Mouse (Mus musculus) heart, embryonic 13.5 days (tissue): ENCODE measurements around the gene Ccdc84. TPM values are rescaled to one million over a fixed set of nuclear protein-coding genes. Genes with fewer than 3 reads are reported as not detected.
A peak's percentile ranks its signal among the peaks of the same experiment; 100 is the strongest.
"Not testable (repeated sequence)": the region's sequence is repeated elsewhere in the genome, so short reads cannot be mapped to it uniquely, and the experiment has no call there.

Source experiments
- ATAC-seq: fragments of 200-750 bp; cut with Nextera tagmentation; 2 replicates; pipeline ENCODE4 v1.8.0; 2017; ENCODE audit warnings: moderate TSS enrichment; ENCODE audit not compliant: insufficient number of reproducible peaks, low FRiP score, low TSS enrichment; ENCODE audit errors: extremely low read depth
- H3K27ac ChIP-seq: fragments of 300-500 bp; sonication (generic); replicated peaks from 2 replicates; pipeline ENCODE4 v1.5.1; 2015; ENCODE audit warnings: moderate library complexity, mild to moderate bottlenecking, inconsistent platforms
- H3K27me3 ChIP-seq: fragments of 300-500 bp; sonication (generic); replicated peaks from 2 replicates; pipeline ENCODE4 v1.6.1; 2015; ENCODE audit warnings: mild to moderate bottlenecking, inconsistent platforms
- H3K36me3 ChIP-seq: fragments of 300-500 bp; sonication (generic); 2 replicates; pipeline ENCODE4 v1.6.1; 2015; ENCODE audit warnings: mild to moderate bottlenecking, inconsistent platforms
- H3K4me1 ChIP-seq: fragments of 300-500 bp; sonication (generic); 2 replicates; pipeline ENCODE4 v1.6.1; 2015; ENCODE audit warnings: inconsistent platforms
- H3K4me2 ChIP-seq: fragments of 300-500 bp; sonication (generic); 2 replicates; pipeline ENCODE4 v1.6.1; 2015; ENCODE audit warnings: inconsistent platforms, mild to moderate bottlenecking, moderate library complexity
- H3K4me3 ChIP-seq: fragments of 300-500 bp; sonication (generic); 2 replicates; pipeline ENCODE4 v1.5.1; 2015; ENCODE audit warnings: moderate library complexity, mild to moderate bottlenecking, inconsistent platforms
- H3K9ac ChIP-seq: fragments of 300-500 bp; sonication (generic); 2 replicates; pipeline ENCODE4 v1.6.1; 2015; ENCODE audit warnings: inconsistent platforms, mild to moderate bottlenecking, moderate library complexity
- H3K9me3 ChIP-seq: fragments of 300-500 bp; sonication (generic); 2 replicates; pipeline ENCODE4 v1.6.1; 2016; ENCODE audit warnings: inconsistent platforms
- WGBS: fragments of 180-500 bp; shearing (Covaris S2); methylation state at CpG from one replicate; pipeline ENCODE4 v1.1.7; 2015; ENCODE audit warnings: mixed read lengths; 5-methylcytosine and 5-hydroxymethylcytosine counted together
- polyA plus RNA-seq: library from polyadenylated mRNA; unstranded; fragments of >200 nt; fragmentation: Nextera tagmentation; extraction: Ambion mirVana; gene quantifications from 2 replicates; pipeline ENCODE4 v1.2.1, GENCODE M21; 2015

The Ccdc84 gene
- polyA plus RNA-seq, 1 experiment from 2014 or later, result 21.4 TPM

DNA sequence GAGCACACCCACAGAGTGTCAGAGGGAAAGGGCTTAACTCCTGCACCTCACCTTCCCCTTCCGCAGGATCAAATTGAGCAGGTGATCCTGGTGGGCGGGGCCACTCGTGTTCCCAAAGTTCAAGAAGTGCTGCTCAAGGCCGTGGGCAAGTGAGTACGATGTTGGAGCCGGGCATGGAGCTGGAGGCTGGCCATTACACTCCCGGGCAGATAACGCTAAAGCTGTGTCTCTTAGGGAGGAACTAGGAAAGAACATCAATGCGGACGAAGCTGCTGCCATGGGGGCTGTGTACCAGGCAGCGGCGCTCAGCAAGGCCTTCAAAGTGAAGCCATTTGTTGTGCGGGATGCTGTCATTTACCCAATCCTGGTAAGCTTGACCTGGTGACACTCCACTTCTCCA lies 33.8 kb downstream of the Ccdc84 start:
- H3K27ac ChIP-seq, result no peak overlapping the region
- H3K9ac ChIP-seq, result no peak overlapping the region
- no peaks in the 10 kb centered on the region for H3K9me3 ChIP-seq
- no peak overlapping the region for H3K4me3 ChIP-seq
- no peak for ATAC-seq
- 90% methylated on average over 13 of the region's 13 CpGs for WGBS
- peaks cover 14% of the 10 kb centered on the region for H3K4me1 ChIP-seq
- no peaks in the 10 kb centered on the region for H3K27me3 ChIP-seq
- H3K4me2 ChIP-seq, result no peak overlapping the region
- H3K36me3 ChIP-seq, result peaks cover 91% of the 10 kb centered on the region

DNA sequence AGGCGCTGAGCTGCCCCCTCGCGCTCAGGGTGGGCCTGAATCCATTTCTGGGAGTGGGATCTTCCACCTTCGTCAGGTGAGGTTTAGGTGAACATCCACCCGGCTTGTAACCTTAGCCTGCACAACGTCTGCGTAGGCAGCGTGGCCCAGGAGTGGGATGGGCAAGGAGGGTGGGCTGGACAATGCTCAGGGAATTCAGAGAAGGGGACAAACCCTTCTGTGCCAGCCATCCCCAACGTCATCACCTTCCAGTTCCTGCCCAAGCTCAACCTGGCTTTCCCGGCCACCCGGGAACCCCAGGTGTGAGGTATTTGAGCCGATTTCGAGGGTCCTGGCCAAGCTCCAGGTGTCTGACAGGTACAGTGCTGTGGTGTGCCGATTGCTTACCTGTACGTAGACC lies 38.5 kb downstream of the Ccdc84 start:
- Histone ChIP-seq H3K9ac (peak overlapping the region; percentile 88), H3K9me3 (no peaks in the 10 kb centered on the region), H3K36me3 (peaks cover 44% of the 10 kb centered on the region), H3K4me3 (peak overlapping the region; percentile 68), H3K27ac (peak overlapping the region; percentile 80), H3K4me2 (peak overlapping the region; percentile 96), H3K4me1 (peaks cover 26% of the 10 kb centered on the region), H3K27me3 (no peaks in the 10 kb centered on the region)
- no peak for ATAC-seq
- 4% methylated on average over 15 of the region's 15 CpGs for WGBS

DNA sequence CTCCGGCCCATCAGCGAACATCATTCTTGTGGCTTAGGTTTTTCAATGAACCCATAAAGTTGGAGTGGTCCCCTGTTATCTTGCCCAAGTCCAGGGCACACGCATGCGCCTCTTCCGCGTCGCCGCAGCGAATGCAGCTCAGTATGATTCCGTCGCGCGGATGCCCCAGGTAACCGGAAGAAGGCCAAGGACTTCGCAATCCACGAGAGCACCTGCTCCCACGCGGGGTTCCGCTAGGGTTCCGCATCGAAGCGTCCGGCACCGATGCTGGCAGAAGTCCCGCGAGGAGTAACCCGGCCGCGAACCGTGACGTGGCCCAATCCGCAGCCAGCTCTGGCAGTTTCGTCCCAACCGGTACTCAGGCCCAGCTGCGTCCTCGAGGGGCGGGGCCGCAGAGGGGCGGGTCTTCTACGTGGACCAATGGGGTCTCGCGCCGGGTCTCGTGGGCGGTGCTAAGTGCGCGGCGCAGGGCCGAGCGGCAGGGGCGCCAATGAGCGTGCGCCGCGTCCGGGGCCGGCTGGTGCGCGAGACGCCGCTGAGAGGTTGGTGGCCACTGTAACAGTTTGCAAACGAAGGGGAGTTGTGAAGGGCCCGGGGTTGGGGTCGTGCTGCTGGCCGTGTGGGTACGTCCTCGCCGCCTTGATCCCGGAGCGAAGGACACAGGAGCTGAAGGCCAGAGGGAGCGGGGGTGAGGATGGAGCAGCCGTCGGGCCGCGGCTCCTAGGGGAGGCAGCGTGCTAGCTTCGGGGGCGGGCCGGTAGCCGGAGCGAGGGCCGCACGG lies 39.1 kb downstream of the Ccdc84 start, which contains the start of gene Hyou1:
Gene Hyou1, plus strand, starts transcription at position 437 of the 781 bp plus-strand sequence.
- Histone ChIP-seq H3K27ac (peak within 1 kb of the TSS; percentile 83), H3K36me3 (peaks cover 37% of the 10 kb centered on the region), H3K4me2 (peak within 1 kb of the TSS; percentile 96), H3K4me1 (peaks cover 26% of the 10 kb centered on the region), H3K9me3 (no peaks in the 10 kb centered on the region), H3K4me3 (peak within 1 kb of the TSS; percentile 68), H3K9ac (peak within 1 kb of the TSS; percentile 88), H3K27me3 (no peaks in the 10 kb centered on the region)
- ATAC-seq, result peak; percentile 98
- under 1% methylated on average over 82 of the region's 83 CpGs for WGBS

DNA sequence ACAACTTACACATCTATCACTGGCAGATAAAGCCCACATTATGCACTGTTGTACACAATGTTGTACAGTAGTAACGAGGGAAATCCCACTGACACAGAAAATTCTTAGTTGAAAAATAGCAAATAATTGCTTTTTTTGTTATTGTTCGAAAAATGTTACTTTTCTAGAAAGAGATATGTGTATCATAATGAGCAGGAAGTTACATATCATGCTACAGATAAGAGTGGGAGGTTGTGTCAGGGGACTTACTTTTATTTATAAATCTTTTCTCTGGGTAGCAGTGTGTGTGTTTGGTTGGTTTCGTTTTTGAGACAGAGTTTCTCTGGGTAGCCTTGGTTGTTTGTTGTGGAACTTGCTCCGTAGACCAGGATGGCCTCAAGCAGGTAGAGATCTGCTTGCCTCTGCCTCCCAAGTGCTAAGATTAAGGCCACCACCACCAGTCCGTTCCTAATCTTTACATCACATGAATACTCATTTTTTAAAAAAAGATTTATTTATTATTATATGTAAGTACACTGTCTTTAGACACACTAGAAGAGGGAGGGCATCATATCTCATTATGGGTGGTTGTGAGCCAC lies 40.1 kb downstream of the Ccdc84 start:
- peak overlapping the region; percentile 77 for H3K4me2 ChIP-seq
- H3K9me3 ChIP-seq, result no peaks in the 10 kb centered on the region
- H3K27me3 ChIP-seq, result no peaks in the 10 kb centered on the region
- peak overlapping the region; percentile 68 for H3K4me3 ChIP-seq
- H3K27ac ChIP-seq, result peak overlapping the region; percentile 83
- 76% methylated on average over 5 of the region's 5 CpGs for WGBS
- H3K36me3 ChIP-seq, result peaks cover 27% of the 10 kb centered on the region
- H3K4me1 ChIP-seq, result peaks cover 26% of the 10 kb centered on the region
- peak overlapping the region; percentile 87 for H3K9ac ChIP-seq
- ATAC-seq, result no peak

DNA sequence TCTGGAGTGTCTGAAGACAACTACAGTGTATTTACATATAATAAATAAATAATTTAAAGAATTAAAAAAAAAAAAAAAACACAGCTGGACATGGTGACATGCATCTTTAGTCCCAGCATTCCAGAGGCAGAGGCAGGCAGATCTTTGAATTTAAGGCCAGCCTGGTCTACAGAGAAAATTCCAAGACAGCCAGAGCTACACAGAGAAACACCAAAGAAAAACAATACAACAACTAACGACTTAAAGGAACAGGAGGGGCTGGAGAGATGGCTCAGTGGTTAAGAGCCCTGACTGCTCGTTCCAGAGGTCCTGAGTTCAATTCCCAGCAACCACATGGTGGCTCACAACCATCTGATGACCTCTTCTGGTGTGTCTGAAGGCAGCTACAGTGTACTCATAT lies 41.0 kb downstream of the Ccdc84 start:
- not testable (repeated sequence) for H3K27ac ChIP-seq, H3K4me2 ChIP-seq, ATAC-seq, H3K9ac ChIP-seq, H3K4me3 ChIP-seq, H3K9me3 ChIP-seq, H3K27me3 ChIP-seq
- 81% methylated on average over 2 of the region's 2 CpGs for WGBS
- Histone ChIP-seq H3K4me1 (peaks cover 26% of the 10 kb centered on the region), H3K36me3 (peaks cover 18% of the 10 kb centered on the region)

DNA sequence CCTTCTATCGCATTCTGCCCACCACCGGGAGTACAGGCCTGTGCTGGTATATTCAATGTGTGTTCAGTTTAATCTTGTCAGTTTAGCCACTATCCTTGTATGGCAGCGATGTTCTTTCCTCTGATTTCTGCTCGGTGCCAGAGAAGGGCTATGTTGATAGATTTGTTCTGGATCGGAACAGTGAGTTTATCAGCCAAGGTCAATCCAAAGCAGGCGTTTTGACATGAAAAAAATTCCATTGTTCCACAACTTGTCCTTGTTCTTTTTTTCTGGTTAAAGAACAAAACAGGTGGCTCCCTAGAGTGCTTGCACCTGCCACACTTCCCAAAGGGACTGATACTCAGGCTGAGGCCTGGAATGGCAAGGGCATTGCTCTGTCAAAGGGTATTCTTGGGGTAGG lies 42.2 kb downstream of the Ccdc84 start:
- Histone ChIP-seq H3K27ac (no peak overlapping the region), H3K9me3 (no peaks in the 10 kb centered on the region), H3K9ac (no peak overlapping the region), H3K4me3 (no peak overlapping the region), H3K4me1 (peaks cover 25% of the 10 kb centered on the region), H3K27me3 (no peaks in the 10 kb centered on the region), H3K36me3 (peaks cover 6% of the 10 kb centered on the region), H3K4me2 (no peak overlapping the region)
- WGBS, result 77% methylated on average over 6 of the region's 6 CpGs
- ATAC-seq, result no peak

DNA sequence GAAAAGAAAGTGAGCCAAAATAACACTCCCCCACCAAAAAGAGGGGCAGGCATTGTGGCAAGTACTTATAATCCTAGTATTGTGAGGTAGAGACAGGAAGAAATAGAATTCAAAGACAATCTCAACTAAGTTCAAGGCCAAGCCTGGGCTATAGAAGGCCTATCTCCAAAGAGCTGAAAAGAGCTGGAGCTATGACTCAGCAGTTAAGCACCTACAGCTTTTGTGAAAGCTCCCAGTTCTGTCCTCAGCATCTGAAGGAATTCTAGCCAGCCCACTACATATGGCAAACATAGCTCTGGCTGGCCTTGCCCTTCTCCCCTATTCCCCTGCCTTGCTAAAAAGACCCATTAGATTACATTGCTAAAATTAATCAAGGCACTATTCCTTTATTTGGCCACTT lies 45.0 kb downstream of the Ccdc84 start:
- ATAC-seq, result no peak
- Histone ChIP-seq H3K4me3 (no peak overlapping the region), H3K27me3 (no peaks in the 10 kb centered on the region), H3K36me3 (no peaks in the 10 kb centered on the region), H3K4me2 (no peak overlapping the region), H3K4me1 (peaks cover 7% of the 10 kb centered on the region), H3K27ac (no peak overlapping the region), H3K9ac (no peak overlapping the region), H3K9me3 (no peaks in the 10 kb centered on the region)

DNA sequence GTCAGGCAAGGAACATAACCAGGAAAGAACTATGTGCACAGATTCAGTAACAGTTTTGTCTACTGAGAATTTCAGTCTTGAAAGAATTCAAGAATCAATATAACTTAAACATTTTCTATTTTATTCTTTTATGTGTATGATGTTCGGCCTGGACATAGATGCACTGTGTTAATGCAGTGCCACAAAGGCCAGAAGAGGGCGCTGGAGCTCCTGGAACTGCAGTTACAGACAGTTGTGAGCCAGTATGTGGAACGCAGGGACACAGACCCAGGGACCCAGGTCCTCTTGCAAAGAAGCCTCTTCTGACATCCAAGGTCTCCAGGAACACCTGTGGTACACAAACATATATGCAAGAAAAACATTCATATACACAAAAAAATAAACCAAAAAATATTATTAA lies 53.9 kb downstream of the Ccdc84 start:
- no peaks in the 10 kb centered on the region for H3K9me3 ChIP-seq
- WGBS, result 60% methylated on average over 3 of the region's 3 CpGs
- no peak overlapping the region for H3K9ac ChIP-seq
- H3K36me3 ChIP-seq, result peaks cover 5% of the 10 kb centered on the region
- H3K4me1 ChIP-seq, result peaks cover 7% of the 10 kb centered on the region
- no peak overlapping the region for H3K27ac ChIP-seq
- no peak overlapping the region for H3K4me3 ChIP-seq
- H3K4me2 ChIP-seq, result no peak overlapping the region
- no peaks in the 10 kb centered on the region for H3K27me3 ChIP-seq
- ATAC-seq, result no peak

DNA sequence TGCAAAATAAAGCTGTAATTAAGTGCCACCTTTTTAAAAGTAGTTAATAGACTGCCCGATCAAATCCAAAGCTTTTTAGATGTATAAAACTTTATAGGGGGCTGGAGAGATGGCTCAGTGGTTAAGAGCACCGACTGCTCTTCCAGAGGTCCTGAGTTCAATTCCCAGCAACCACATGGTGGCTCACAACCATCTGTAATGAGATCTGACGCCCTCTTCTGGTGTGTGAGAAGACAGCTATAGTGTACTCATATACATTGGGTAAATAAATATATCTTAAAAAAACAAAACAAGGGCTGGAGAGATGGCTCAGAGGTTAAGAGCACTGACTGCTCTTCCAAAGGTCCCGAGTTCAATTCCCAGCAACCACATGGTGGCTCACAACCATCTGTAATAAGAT lies 56.4 kb downstream of the Ccdc84 start:
- H3K36me3 ChIP-seq, result peaks cover 28% of the 10 kb centered on the region
- H3K9ac ChIP-seq, result peak overlapping the region; percentile 94
- not testable (repeated sequence) for H3K4me1 ChIP-seq, ATAC-seq, H3K27me3 ChIP-seq, H3K9me3 ChIP-seq
- H3K27ac ChIP-seq, result peak overlapping the region; percentile 84
- 37% methylated on average over 4 of the region's 4 CpGs for WGBS
- peak overlapping the region; percentile 76 for H3K4me2 ChIP-seq
- H3K4me3 ChIP-seq, result peak overlapping the region; percentile 97

DNA sequence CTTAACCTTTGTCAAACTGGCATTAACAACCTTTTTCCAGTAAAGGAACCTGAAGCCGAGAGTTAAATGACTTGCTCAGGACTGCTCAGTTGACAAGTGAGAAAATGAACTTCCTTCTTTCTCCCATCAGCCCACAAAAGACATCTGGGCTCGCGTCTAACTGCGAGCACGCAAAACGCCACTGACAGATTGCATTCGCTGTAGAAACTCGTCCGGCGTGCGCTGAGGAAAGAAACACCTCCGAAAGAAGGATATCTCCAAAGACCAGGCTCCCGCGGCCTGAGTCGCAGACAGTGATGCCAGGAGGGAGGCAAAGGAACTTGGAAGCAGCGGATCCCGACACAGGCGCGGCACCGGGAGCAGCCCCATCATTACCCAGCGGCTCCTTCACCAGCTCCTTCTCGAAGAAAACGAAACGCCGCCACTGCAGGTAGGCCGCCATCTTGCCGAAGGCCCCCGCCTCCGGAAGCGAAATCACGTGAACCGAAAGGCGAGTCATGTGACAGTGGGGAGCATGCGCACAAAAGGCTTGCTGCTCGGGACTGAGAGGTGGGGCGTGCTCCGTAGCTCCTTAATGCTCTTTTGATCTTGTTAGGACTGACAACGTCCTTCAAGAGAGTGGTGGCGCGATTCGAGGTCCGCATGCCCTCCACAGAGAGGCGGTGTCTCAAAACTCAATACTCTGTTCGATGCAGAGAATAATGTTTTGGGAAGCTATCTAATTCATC lies 57.0 kb downstream of the Ccdc84 start, which contains the start of gene Vps11:
Gene Vps11, minus strand, starts transcription at position 481 of the 728 bp plus-strand sequence.
- Histone ChIP-seq H3K36me3 (peaks cover 34% of the 10 kb centered on the region), H3K4me1 (peaks cover 7% of the 10 kb centered on the region), H3K4me2 (peak within 1 kb of the TSS; percentile 76), H3K27me3 (no peaks in the 10 kb centered on the region), H3K9me3 (no peaks in the 10 kb centered on the region), H3K4me3 (peak within 1 kb of the TSS; percentile 97), H3K27ac (peak within 1 kb of the TSS; percentile 84), H3K9ac (peak within 1 kb of the TSS; percentile 94)
- peak; percentile 84 for ATAC-seq
- WGBS, result under 1% methylated on average over 44 of the region's 44 CpGs
